Mouse (Mus musculus) lung, adult 2 months (tissue): ENCODE measurements around the gene 4930404N11Rik.

ENCODE experiments used
- CTCF ChIP-seq: fragments of 200-500 bp; IDR thresholded peaks from 2 replicates; pipeline ENCODE4 v1.5.1; 2011; ENCODE audit warnings: mild to moderate bottlenecking, low read length, control low read depth; ENCODE audit not compliant: insufficient read depth
- POLR2A ChIP-seq: fragments of 200-500 bp; IDR thresholded peaks from 2 replicates; pipeline ENCODE4 v1.6.1; 2011; ENCODE audit warnings: low read depth, mild to moderate bottlenecking, control low read depth, low read length, borderline replicate concordance; ENCODE audit errors: extremely low read depth

DNA sequence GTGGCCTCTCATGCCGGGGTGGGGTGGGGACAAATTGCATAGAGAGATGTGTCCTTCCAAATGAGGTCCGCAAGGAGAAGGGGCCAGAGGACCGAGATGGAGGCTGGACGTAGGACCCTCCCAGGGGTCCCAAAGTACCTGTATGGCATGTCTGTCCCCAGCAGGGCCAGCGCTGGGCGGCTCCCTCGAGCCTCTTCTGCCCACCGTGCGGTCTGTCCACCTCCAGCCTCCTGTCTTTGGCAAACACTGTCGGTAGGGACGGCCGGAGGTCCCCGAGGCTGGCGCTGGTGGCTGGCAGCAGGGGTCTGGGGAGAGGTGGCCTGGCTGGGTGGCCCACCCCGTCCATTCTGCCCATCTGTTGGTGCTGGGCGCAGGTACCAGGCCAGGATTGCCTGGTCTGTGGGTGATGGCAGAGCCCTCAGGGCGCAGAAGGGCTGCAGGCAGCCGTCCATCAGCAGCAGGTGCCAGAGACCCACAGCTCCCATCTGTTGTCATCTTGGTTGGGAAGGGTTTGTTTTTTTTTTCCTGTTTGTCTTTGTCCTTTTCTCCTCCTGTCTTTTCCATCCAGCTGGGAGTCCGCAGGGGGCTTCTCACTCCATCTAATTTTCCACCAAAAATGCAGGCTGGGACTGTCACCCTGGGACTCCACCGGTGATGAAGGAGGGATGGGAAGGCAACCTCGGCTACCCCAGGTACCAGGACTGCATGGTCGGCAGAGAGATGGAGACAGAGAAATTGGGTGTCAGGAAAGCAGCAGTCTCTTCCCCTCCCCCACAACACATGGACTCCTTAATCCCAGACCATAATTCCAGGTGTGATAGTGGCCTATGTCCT lies 35.0 kb upstream of the 4930404N11Rik start:
- no peak for TF ChIP-seq POLR2A
- no peak for TF ChIP-seq CTCF
